Mouse (Mus musculus) stomach, postnatal 0 days (tissue): ENCODE results near the gene Nlrc5. TPM values are rescaled to one million over a fixed set of nuclear protein-coding genes. Genes with fewer than 3 reads are reported as not detected.

ENCODE experiments used
- ATAC-seq: fragments of 200-750 bp; cut with Nextera tagmentation; 2 replicates; pipeline ENCODE4 v1.8.0; 2017; ENCODE audit not compliant: low FRiP score, low TSS enrichment
- DNase-seq: peaks from one replicate; pipeline ENCODE4 v3.0.0-alpha.2; 2016; ENCODE audit warnings: low spot score
- H3K27ac ChIP-seq: fragments of 300-500 bp; sonication (generic); replicated peaks from 2 replicates; pipeline ENCODE4 v1.5.1; 2014; ENCODE audit warnings: mild to moderate bottlenecking, control low read depth
- H3K27me3 ChIP-seq: fragments of 300-500 bp; sonication (generic); 2 replicates; pipeline ENCODE4 v1.6.1; 2014; ENCODE audit warnings: low read length; ENCODE audit not compliant: control insufficient read depth, insufficient read depth
- H3K36me3 ChIP-seq: fragments of 300-500 bp; sonication (generic); 2 replicates; pipeline ENCODE4 v1.6.1; 2014; ENCODE audit warnings: low read length, mixed read lengths; ENCODE audit not compliant: control insufficient read depth, insufficient read depth
- H3K4me1 ChIP-seq: fragments of 300-500 bp; sonication (generic); replicated peaks from 2 replicates; pipeline ENCODE4 v1.6.1; 2014; ENCODE audit warnings: antibody characterized with exemption; ENCODE audit not compliant: control insufficient read depth, insufficient read depth
- H3K4me2 ChIP-seq: fragments of 300-500 bp; sonication (generic); replicated peaks from 2 replicates; pipeline ENCODE4 v1.6.1; 2014; ENCODE audit warnings: low read depth, mild to moderate bottlenecking, control low read depth, moderate library complexity
- H3K4me3 ChIP-seq: fragments of 300-500 bp; sonication (generic); 2 replicates; pipeline ENCODE4 v1.5.1; 2014; ENCODE audit warnings: low read depth, low read length, control low read depth
- H3K9ac ChIP-seq: fragments of 300-500 bp; sonication (generic); 2 replicates; pipeline ENCODE4 v1.6.1; 2014; ENCODE audit warnings: mild to moderate bottlenecking, low read length, control low read depth, mixed read lengths
- H3K9me3 ChIP-seq: fragments of 300-500 bp; sonication (generic); 2 replicates; pipeline ENCODE4 v1.6.1; 2016; ENCODE audit warnings: low read length; ENCODE audit not compliant: control insufficient read depth
- CTCF ChIP-seq: IDR thresholded peaks from 2 replicates; pipeline ENCODE4 v1.5.1; 2016; ENCODE audit warnings: antibody characterized with exemption, low read depth, mild to moderate bottlenecking, moderate library complexity
- EP300 ChIP-seq: optimal IDR thresholded peaks from 2 replicates; pipeline ENCODE3; 2016; ENCODE audit warnings: antibody characterized with exemption
- WGBS: fragments of 180-500 bp; shearing (Covaris S2); extraction: QIAGEN DNeasy Blood & Tissue Kit; methylation state at CpG from one replicate; pipeline ENCODE4 v1.1.7; 2014; 5-methylcytosine and 5-hydroxymethylcytosine counted together
- polyA plus RNA-seq: library from polyadenylated mRNA; unstranded; fragments of >200 nt; fragmentation: Nextera tagmentation; extraction: Ambion mirVana; gene quantifications from 2 replicates; pipeline ENCODE4 v1.2.1, GENCODE M21; 2015

The Nlrc5 gene
- polyA plus RNA-seq, 1 experiment from 2014 or later, result 0.44 TPM

DNA sequence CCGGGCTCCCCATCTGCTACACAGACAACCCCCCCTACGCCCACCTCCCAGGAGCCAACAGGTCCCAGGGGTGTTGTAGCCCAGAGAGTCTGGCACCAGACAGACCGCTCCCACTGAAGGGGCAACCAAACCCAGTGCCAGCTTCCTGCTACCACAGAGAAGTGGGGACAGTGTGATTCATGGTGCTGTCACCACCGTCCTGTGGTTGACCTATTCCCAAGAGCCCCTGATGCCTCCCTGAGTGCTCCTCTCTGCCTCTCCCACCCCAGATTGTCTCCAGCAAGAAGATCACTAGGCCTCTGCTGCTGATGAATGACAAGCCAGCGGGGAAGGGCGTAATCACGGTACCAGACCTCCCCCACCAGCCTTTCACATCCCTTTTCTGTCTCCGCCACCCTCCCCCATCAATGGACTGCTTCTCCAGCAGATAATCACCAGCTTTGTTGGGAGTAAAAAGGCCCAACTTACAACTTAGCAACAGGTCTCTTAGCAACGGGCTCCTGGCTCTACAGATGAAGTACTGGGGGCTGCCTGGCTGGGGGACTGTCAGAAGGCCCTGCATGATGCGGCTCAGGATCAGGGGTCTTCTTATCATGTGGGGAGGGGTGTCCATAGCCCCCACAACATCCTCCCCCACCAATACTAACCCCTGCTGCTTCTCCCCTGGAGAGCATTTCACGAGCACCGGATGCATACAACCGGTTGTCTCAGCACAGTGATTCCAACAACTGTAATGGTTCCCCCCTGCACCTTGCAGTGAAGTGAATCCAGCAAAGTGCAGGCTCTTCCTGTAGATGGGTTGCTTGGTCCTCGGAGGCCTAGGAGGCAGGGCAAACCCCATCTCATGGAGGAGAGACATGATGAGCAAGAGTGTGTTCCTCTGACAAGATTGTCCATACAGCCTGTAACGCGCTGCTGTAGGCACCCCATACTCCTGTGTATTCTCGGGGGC lies 117.6 kb downstream of the Nlrc5 start:
- no peaks in the 10 kb centered on the region for H3K4me1 ChIP-seq
- DNase-seq, result no peak
- H3K9me3 ChIP-seq, result no peaks in the 10 kb centered on the region
- H3K36me3 ChIP-seq, result no peaks in the 10 kb centered on the region
- H3K9ac ChIP-seq, result no peak overlapping the region
- no peak overlapping the region for H3K27ac ChIP-seq
- peak; percentile 47; the same call in 1 of the 2 replicates for ATAC-seq
- H3K4me2 ChIP-seq, result no peak overlapping the region
- 73% methylated on average over 17 of the region's 17 CpGs for WGBS
- H3K4me3 ChIP-seq, result no peak overlapping the region
- no peaks in the 10 kb centered on the region for H3K27me3 ChIP-seq
- TF ChIP-seq EP300, result no peak
- TF ChIP-seq CTCF, result no peak

DNA sequence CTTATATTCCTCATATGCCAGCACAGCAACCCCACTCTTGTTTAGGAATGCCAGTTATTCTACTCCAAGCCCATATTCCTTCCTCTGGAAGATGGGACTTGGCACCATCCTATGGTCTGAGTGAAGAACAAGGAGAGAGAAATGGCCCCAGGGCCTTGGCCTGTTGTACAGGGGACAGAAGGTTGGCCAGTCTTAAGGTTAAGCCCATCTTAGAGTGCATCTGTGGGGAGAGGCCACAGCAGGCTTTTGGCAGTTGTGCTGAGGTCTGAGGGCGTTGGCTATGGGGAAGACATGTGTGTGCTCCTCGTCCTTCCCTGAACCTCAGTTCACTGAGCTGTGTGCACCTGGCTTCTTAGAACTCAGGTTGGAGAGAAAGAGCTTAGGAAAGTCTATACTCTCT lies 118.5 kb downstream of the Nlrc5 start:
- Histone ChIP-seq H3K27me3 (no peaks in the 10 kb centered on the region), H3K9me3 (no peaks in the 10 kb centered on the region), H3K9ac (no peak overlapping the region), H3K4me1 (no peaks in the 10 kb centered on the region), H3K27ac (no peak overlapping the region), H3K36me3 (no peaks in the 10 kb centered on the region), H3K4me3 (no peak overlapping the region), H3K4me2 (no peak overlapping the region)
- 77% methylated on average over 2 of the region's 2 CpGs for WGBS
- ATAC-seq (no peak), DNase-seq (no peak)
- TF ChIP-seq CTCF, result no peak
- TF ChIP-seq EP300, result no peak

- no peak overlapping the region for H3K9ac ChIP-seq
- no peak overlapping the region for H3K4me2 ChIP-seq
- H3K4me1 ChIP-seq, result no peaks in the 10 kb centered on the region
- ATAC-seq, result no peak
- no peak for DNase-seq
- H3K36me3 ChIP-seq, result no peaks in the 10 kb centered on the region
- H3K4me3 ChIP-seq, result no peak overlapping the region
- TF ChIP-seq EP300 (no peak), CTCF (no peak)
- 61% methylated on average over 3 of the region's 3 CpGs for WGBS
- H3K27ac ChIP-seq, result no peak overlapping the region
- no peaks in the 10 kb centered on the region for H3K27me3 ChIP-seq
- H3K9me3 ChIP-seq, result no peaks in the 10 kb centered on the region
These were observed 123.1 kb downstream of the Nlrc5 start for GRCm38 (mm10) chr8:94557281-94557680.

GRCm38 (mm10) chr8:94561256-94561655 lies 127.1 kb downstream of the Nlrc5 start:
- Histone ChIP-seq H3K9ac (no peak overlapping the region), H3K9me3 (no peaks in the 10 kb centered on the region), H3K27ac (no peak overlapping the region), H3K4me1 (no peaks in the 10 kb centered on the region), H3K4me3 (no peak overlapping the region), H3K36me3 (no peaks in the 10 kb centered on the region), H3K27me3 (no peaks in the 10 kb centered on the region), H3K4me2 (no peak overlapping the region)
- DNase-seq (peak; percentile 20), ATAC-seq (no peak)
- 48% methylated on average over 5 of the region's 5 CpGs for WGBS
- no peak for TF ChIP-seq EP300
- no peak for TF ChIP-seq CTCF

DNA sequence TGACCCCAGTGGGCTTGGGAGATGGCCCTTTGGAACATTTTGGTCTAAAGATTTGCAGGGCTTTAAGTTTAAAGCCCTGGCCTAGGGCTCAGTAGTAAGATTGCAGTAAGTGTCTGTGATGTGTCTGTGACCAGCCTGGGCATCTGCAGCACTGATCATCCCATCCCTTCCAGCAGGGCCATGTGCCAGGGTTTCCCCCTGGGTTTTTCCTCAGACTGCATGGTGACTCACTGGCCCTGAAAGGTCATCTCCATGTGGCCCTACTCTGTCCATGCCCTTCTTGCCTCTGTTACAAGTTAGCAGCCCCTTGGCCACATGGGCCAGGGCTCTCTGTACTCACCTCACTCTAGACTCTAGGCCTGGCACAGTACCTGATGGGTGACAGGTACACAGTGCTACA lies 130.3 kb downstream of the Nlrc5 start:
- Histone ChIP-seq H3K9ac (no peak overlapping the region), H3K36me3 (no peaks in the 10 kb centered on the region), H3K4me2 (no peak overlapping the region), H3K9me3 (no peaks in the 10 kb centered on the region), H3K27ac (no peak overlapping the region), H3K4me1 (no peaks in the 10 kb centered on the region), H3K4me3 (no peak overlapping the region), H3K27me3 (no peaks in the 10 kb centered on the region)
- DNase-seq (no peak), ATAC-seq (no peak)
- TF ChIP-seq CTCF (no peak), EP300 (no peak)

- H3K9ac ChIP-seq, result no peak overlapping the region
- no peaks in the 10 kb centered on the region for H3K27me3 ChIP-seq
- no peaks in the 10 kb centered on the region for H3K9me3 ChIP-seq
- H3K4me2 ChIP-seq, result no peak overlapping the region
- H3K4me3 ChIP-seq, result no peak overlapping the region
- no peaks in the 10 kb centered on the region for H3K36me3 ChIP-seq
- ATAC-seq (no peak), DNase-seq (no peak)
- TF ChIP-seq EP300 (no peak), CTCF (no peak)
- 75% methylated on average over 6 of the region's 6 CpGs for WGBS
- no peaks in the 10 kb centered on the region for H3K4me1 ChIP-seq
- no peak overlapping the region for H3K27ac ChIP-seq
These were observed 131.9 kb downstream of the Nlrc5 start for GRCm38 (mm10) chr8:94566033-94566432.
